Mouse (Mus musculus): ENCODE measurements around the gene Tmem128. TPM values are rescaled to one million over a fixed set of nuclear protein-coding genes. Genes with fewer than 3 reads are reported as not detected.

The Tmem128 gene
- 78.2 and 79.0 TPM in 2 replicates for polyA plus RNA-seq (2014; fragmentation: Nextera tagmentation; extraction: Ambion mirVana)

DNA sequence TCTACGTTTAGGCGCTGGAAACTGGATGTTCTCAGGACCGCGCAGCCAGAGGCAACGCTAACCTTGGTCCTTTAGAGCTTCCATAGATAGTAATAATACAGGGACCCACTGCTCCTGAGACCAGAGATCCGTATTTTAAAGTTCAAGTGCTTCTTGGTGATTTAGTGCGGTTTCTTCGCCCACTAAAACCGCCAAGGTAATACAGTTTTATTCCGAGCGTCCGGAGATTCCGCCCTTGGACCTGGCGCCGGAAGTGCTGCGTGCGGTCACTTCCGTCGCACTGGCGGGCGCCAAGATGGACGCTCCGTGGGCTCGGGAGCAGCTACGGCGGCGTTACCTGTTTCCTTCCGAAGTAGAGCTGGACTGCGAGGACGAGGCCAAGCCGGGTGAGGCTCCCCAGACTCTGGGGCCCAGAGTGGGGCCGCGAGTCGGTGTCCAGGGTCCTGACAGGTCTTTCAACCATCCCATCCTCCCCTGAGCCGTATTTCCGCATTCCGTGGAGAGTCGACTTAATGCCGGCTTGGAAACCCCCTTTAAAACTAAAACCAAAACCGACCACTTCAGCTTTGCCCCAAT is at the start of gene Tmem128:
Gene Tmem128, plus strand, starts transcription at position 79 of the 576 bp plus-strand sequence.
- under 1% methylated on average over 40 of the region's 40 CpGs for WGBS
- H3K27me3 ChIP-seq (replicated peaks; ENCODE audit: control insufficient read depth, insufficient read depth, low read length) = no peaks in the 10 kb centered on the region
- peak; percentile 79 for ATAC-seq (replicated peaks; ENCODE audit: low FRiP score, low TSS enrichment, low read depth)
- H3K27ac ChIP-seq (ENCODE audit: low read depth) = peak within 1 kb of the TSS; percentile 84
- peak within 1 kb of the TSS; percentile 86 for H3K4me3 ChIP-seq (ENCODE audit: low read depth, low read length)
- H3K9ac ChIP-seq (ENCODE audit: low read length) = peak within 1 kb of the TSS; percentile 77
- H3K9me3 ChIP-seq (ENCODE audit: control insufficient read depth, low read length) = no peaks in the 10 kb centered on the region
- H3K4me2 ChIP-seq (ENCODE audit: low read length) = peak within 1 kb of the TSS; percentile 89
- H3K36me3 ChIP-seq (ENCODE audit: control insufficient read depth, insufficient read depth, low read length) = peaks cover 35% of the 10 kb centered on the region
- no peaks in the 10 kb centered on the region for H3K4me1 ChIP-seq (replicated peaks; ENCODE audit: control insufficient read depth, insufficient read depth, low read length)
- peak; percentile 86 for DNase-seq (ENCODE audit: low spot score)

DNA sequence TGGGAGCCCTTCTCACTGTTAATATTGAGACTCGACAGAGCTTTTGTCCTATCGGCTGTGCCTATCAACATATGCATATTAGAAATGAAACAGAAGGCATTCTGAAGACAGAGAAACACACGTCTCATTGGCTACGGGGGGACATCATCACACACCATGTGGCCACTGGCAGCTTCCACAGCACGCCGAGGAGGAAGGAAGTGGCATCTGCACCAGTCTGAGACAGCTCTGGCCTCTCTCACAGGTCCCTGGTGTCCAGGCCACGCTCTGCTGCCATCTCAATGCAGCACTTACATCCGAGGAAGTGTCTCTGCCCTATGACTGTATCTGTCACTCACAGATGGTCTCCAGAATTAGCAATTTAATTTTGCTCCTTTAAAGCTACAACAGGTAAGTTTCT is 48.3 kb upstream of the Tmem128 start:
- Histone ChIP-seq H3K36me3 (ENCODE audit: control insufficient read depth, insufficient read depth, low read length) (peaks cover 73% of the 10 kb centered on the region), H3K9me3 (ENCODE audit: control insufficient read depth, low read length) (no peaks in the 10 kb centered on the region)
- no peak for DNase-seq (ENCODE audit: low spot score)

DNA sequence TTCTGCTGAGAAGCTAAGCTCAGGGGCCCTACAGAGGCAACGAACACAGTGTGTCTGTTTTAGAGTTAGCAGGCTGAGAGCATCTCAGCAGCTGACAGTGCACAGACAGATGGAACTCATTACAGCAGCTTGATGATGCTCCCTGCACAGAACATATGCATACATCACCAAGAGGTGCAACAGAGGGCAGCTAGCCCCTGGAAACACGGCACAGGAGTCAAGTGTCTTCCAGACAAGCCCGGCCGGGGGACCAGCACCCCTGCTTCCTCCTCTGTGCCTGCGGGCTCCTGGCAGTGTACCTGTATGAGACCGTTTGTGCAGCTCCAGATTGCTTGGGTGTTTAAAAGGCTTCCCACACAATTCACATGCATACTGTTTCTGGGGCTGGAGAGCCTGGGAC is 47.0 kb upstream of the Tmem128 start:
- H3K27me3 ChIP-seq (replicated peaks; ENCODE audit: control insufficient read depth, insufficient read depth, low read length) = no peaks in the 10 kb centered on the region
- no peaks in the 10 kb centered on the region for H3K4me1 ChIP-seq (replicated peaks; ENCODE audit: control insufficient read depth, insufficient read depth, low read length)
- no peak overlapping the region for H3K4me3 ChIP-seq (ENCODE audit: low read depth, low read length)
- WGBS = 88% methylated on average over 6 of the region's 6 CpGs
- H3K9me3 ChIP-seq (ENCODE audit: control insufficient read depth, low read length) = no peaks in the 10 kb centered on the region
- no peak overlapping the region for H3K9ac ChIP-seq (ENCODE audit: low read length)
- H3K4me2 ChIP-seq (ENCODE audit: low read length) = no peak overlapping the region
- DNase-seq (ENCODE audit: low spot score) (no peak), ATAC-seq (replicated peaks; ENCODE audit: low FRiP score, low TSS enrichment, low read depth) (no peak)
- H3K36me3 ChIP-seq (ENCODE audit: control insufficient read depth, insufficient read depth, low read length) = peaks cover 78% of the 10 kb centered on the region
- H3K27ac ChIP-seq (ENCODE audit: low read depth) = no peak overlapping the region

More for the DNA sequence above, 48.3 kb upstream of the Tmem128 start:
- no peak overlapping the region for H3K27ac ChIP-seq (ENCODE audit: low read depth)
- H3K4me1 ChIP-seq (replicated peaks; ENCODE audit: control insufficient read depth, insufficient read depth, low read length) = no peaks in the 10 kb centered on the region
- WGBS = 88% methylated on average over 8 of the region's 8 CpGs
- H3K27me3 ChIP-seq (replicated peaks; ENCODE audit: control insufficient read depth, insufficient read depth, low read length) = no peaks in the 10 kb centered on the region
- no peak for ATAC-seq (replicated peaks; ENCODE audit: low FRiP score, low TSS enrichment, low read depth)
- no peak overlapping the region for H3K9ac ChIP-seq (ENCODE audit: low read length)
- no peak overlapping the region for H3K4me3 ChIP-seq (ENCODE audit: low read depth, low read length)
- H3K4me2 ChIP-seq (ENCODE audit: low read length) = no peak overlapping the region

DNA sequence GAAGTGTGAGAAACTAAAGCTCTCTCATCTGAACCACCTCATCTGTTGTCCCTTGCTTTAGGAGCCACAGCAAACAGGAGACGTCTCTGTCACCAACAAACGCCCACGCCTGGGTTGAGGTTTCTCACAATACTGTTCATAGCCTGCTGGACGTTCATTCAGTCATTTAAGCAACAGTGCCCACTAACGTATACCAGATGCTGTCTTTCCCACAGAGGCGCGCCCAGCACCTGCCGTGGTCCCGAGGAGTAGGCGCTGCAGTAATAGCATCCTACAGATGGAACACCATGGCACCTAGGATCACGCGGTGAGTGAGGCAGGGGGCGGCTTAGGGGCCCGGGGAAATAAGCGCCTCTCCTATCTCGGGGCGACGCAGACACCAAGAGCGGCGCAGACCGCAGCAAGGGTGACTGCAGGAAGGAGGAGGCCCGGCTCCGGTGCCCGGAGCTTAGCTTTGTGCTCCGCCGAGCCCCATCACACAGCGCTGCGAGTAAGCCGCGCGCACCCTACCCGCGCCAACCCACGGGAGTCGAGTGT is 40.1 kb upstream of the Tmem128 start:
- H3K9me3 ChIP-seq (ENCODE audit: control insufficient read depth, low read length) = no peaks in the 10 kb centered on the region
- under 1% methylated on average over 35 of the region's 35 CpGs for WGBS
- DNase-seq (ENCODE audit: low spot score) = no peak

DNA sequence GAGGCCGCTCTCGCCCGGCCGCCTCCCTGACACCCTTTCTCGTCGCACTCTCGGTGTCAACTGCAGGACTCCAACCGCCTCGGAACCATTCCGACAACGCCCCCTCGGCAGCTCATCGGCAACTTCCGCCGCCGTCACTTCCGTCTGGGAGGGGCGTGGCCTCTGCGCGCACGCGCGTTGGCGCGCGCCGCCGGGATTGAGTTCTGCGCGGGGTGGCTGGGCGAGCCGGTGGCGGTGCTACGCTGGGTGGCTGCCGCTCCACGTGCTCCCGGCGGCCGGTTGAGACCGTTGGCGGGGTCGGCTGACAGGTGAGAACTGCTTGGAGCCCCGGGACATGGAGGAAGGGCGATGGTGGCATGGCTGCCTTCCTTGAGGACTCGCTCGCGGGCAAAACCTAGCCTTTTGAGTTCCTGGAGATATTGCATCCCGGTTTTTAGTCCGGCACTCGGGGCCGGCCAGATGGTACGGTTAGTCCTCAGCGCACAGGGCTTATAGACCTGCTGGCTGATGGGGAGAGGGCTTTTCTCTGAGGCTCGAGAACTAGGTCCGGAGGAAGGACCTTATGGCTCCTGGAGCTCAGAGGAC is 39.6 kb upstream of the Tmem128 start, which contains the start of the genes Zbtb49 and Lyar:
Gene Zbtb49, minus strand, starts transcription at position 130 of the 585 bp plus-strand sequence.
Gene Lyar, plus strand, starts transcription at position 143 of the 585 bp plus-strand sequence.
- no peak within 1 kb of the TSS for H3K27ac ChIP-seq (ENCODE audit: low read depth)
- DNase-seq (ENCODE audit: low spot score) = peak; percentile 95
- H3K36me3 ChIP-seq (ENCODE audit: control insufficient read depth, insufficient read depth, low read length) = peaks cover 40% of the 10 kb centered on the region
- H3K4me1 ChIP-seq (replicated peaks; ENCODE audit: control insufficient read depth, insufficient read depth, low read length) = peaks cover 15% of the 10 kb centered on the region
- ATAC-seq (replicated peaks; ENCODE audit: low FRiP score, low TSS enrichment, low read depth) = peak; percentile 92
- no peaks in the 10 kb centered on the region for H3K27me3 ChIP-seq (replicated peaks; ENCODE audit: control insufficient read depth, insufficient read depth, low read length)
- H3K9me3 ChIP-seq (ENCODE audit: control insufficient read depth, low read length) = no peaks in the 10 kb centered on the region
- peak within 1 kb of the TSS; percentile 63 for H3K9ac ChIP-seq (ENCODE audit: low read length)
- under 1% methylated on average over 55 of the region's 55 CpGs for WGBS
- H3K4me3 ChIP-seq (ENCODE audit: low read depth, low read length) = peak within 1 kb of the TSS; percentile 60
- H3K4me2 ChIP-seq (ENCODE audit: low read length) = peak within 1 kb of the TSS; percentile 83

More for the DNA sequence above, 40.1 kb upstream of the Tmem128 start:
- ATAC-seq (replicated peaks; ENCODE audit: low FRiP score, low TSS enrichment, low read depth) = no peak; the same call in none of the 2 replicates
- Histone ChIP-seq H3K27ac (ENCODE audit: low read depth) (no peak overlapping the region), H3K4me3 (ENCODE audit: low read depth, low read length) (peak overlapping the region; percentile 60), H3K36me3 (ENCODE audit: control insufficient read depth, insufficient read depth, low read length) (peaks cover 40% of the 10 kb centered on the region), H3K9ac (ENCODE audit: low read length) (peak overlapping the region; percentile 63), H3K4me2 (ENCODE audit: low read length) (peak overlapping the region; percentile 83), H3K27me3 (replicated peaks; ENCODE audit: control insufficient read depth, insufficient read depth, low read length) (no peaks in the 10 kb centered on the region), H3K4me1 (replicated peaks; ENCODE audit: control insufficient read depth, insufficient read depth, low read length) (peaks cover 15% of the 10 kb centered on the region)

DNA sequence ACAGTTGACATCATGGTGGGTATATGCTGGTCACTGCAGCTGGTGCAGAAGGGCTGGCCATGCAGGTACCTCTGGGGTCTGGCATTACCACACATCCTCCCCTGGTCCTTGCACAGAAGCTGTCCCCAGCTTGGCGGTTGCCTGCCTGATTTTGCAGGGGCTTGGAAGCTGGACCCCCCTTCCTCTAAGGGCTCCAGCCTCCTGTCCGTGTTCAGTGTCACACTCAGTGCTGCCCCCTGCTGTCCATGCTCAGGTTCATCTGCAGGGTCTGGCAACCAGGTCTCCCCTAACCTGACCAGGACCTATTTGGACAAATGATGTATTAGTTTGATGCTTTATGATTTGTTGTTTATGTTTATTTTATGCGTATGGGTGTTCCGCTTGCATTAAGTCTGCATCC is 24.6 kb upstream of the Tmem128 start:
- peaks cover 49% of the 10 kb centered on the region for H3K36me3 ChIP-seq (ENCODE audit: control insufficient read depth, insufficient read depth, low read length)
- H3K4me1 ChIP-seq (replicated peaks; ENCODE audit: control insufficient read depth, insufficient read depth, low read length) = no peaks in the 10 kb centered on the region
- no peaks in the 10 kb centered on the region for H3K27me3 ChIP-seq (replicated peaks; ENCODE audit: control insufficient read depth, insufficient read depth, low read length)
- WGBS = 71% methylated on average over 4 of the region's 4 CpGs
- DNase-seq (ENCODE audit: low spot score) = peak; percentile 73
- no peaks in the 10 kb centered on the region for H3K9me3 ChIP-seq (ENCODE audit: control insufficient read depth, low read length)
- no peak overlapping the region for H3K9ac ChIP-seq (ENCODE audit: low read length)
- H3K4me3 ChIP-seq (ENCODE audit: low read depth, low read length) = no peak overlapping the region
- no peak overlapping the region for H3K4me2 ChIP-seq (ENCODE audit: low read length)
- ATAC-seq (replicated peaks; ENCODE audit: low FRiP score, low TSS enrichment, low read depth) = 0 out of 2 replicates have a peak, but pooled peaks have one; percentile 36
- H3K27ac ChIP-seq (ENCODE audit: low read depth) = no peak overlapping the region

DNA sequence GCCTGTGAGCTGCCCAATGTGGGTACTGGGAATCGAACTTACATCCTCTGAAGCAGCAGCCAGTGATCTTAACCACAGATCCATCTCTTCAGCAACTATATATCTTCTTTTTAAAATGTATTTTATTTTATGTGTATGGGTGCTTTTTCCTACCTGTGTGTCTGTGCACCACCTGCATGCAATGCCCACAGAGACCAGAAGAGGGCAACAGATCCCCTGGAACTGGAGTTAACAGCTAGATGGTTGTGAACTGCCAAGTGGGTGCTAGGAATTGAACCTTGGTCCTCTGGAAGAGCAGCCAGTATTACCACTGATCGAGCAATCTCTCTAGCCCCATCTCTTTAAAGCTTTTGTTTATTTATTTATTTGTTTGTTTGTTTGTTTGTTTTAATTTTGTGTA is 23.4 kb upstream of the Tmem128 start:
- no peak for ATAC-seq (replicated peaks; ENCODE audit: low FRiP score, low TSS enrichment, low read depth)
- H3K4me2 ChIP-seq (ENCODE audit: low read length) = no peak overlapping the region
- 93% methylated on average over 2 of the region's 2 CpGs for WGBS
- no peaks in the 10 kb centered on the region for H3K27me3 ChIP-seq (replicated peaks; ENCODE audit: control insufficient read depth, insufficient read depth, low read length)
- H3K4me3 ChIP-seq (ENCODE audit: low read depth, low read length) = no peak overlapping the region
- H3K4me1 ChIP-seq (replicated peaks; ENCODE audit: control insufficient read depth, insufficient read depth, low read length) = no peaks in the 10 kb centered on the region
- no peaks in the 10 kb centered on the region for H3K9me3 ChIP-seq (ENCODE audit: control insufficient read depth, low read length)
- peaks cover 37% of the 10 kb centered on the region for H3K36me3 ChIP-seq (ENCODE audit: control insufficient read depth, insufficient read depth, low read length)
- no peak overlapping the region for H3K9ac ChIP-seq (ENCODE audit: low read length)
- no peak for DNase-seq (ENCODE audit: low spot score)
- H3K27ac ChIP-seq (ENCODE audit: low read depth) = no peak overlapping the region

DNA sequence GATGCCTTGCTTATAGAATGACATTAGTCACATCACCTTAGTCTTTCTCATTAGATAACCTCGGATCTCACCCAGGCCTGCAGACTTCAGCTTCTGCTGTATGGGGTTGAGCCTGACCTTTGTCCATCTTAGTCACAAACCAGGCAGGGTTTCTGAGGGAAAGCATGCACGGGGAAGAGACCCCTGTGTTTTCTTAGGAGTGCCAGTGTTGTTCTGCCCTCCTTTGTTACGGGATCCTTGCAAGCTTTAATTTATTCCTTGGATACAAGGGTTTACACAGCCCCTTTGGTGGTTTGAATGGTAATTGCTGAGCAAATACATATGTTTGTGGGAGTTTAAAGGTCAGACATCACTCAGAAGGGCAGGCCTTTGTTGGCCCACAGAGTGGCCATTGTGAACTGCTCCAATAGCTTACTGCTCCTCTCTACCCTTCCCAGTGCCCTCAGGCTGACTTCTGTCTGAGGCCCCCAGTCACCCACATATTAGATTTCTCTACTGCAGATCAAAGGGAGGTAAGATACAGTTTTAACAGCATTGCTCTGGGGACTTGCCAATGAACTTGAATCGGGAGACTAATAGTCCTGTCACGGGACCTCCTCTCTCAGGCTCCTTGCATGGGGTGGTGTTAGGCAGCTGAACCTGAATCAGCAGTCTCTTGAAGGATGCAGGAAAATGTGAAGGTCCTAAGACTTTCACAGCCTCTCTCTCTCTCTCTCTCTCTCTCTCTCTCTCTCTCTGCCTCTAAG is 19.1 kb upstream of the Tmem128 start:
- DNase-seq (ENCODE audit: low spot score) (peak; percentile 51), ATAC-seq (replicated peaks; ENCODE audit: low FRiP score, low TSS enrichment, low read depth) (peak; percentile 77; the same call in 1 of the 2 replicates)
- Histone ChIP-seq H3K9me3 (ENCODE audit: control insufficient read depth, low read length) (no peaks in the 10 kb centered on the region), H3K4me3 (ENCODE audit: low read depth, low read length) (no peak overlapping the region), H3K4me2 (ENCODE audit: low read length) (no peak overlapping the region), H3K9ac (ENCODE audit: low read length) (no peak overlapping the region), H3K36me3 (ENCODE audit: control insufficient read depth, insufficient read depth, low read length) (no peaks in the 10 kb centered on the region), H3K27me3 (replicated peaks; ENCODE audit: control insufficient read depth, insufficient read depth, low read length) (no peaks in the 10 kb centered on the region), H3K4me1 (replicated peaks; ENCODE audit: control insufficient read depth, insufficient read depth, low read length) (no peaks in the 10 kb centered on the region), H3K27ac (ENCODE audit: low read depth) (no peak overlapping the region)
- 55% methylated on average over 5 of the region's 5 CpGs for WGBS
